Mouse (Mus musculus) limb, embryonic 14.5 days (tissue): ENCODE data around the gene B430306N03Rik. TPM values are rescaled to one million over a fixed set of nuclear protein-coding genes. Genes with fewer than 3 reads are reported as not detected.

Experiments
- ATAC-seq: fragments of 200-750 bp; cut with Nextera tagmentation; 2 replicates; pipeline ENCODE4 v1.8.0; 2017; ENCODE audit warnings: low read depth, moderate number of reproducible peaks, moderate TSS enrichment; ENCODE audit not compliant: low FRiP score
- DNase-seq: peaks from one replicate; pipeline ENCODE4 v3.0.0-alpha.2; 2015; ENCODE audit warnings: low spot score
- H3K27ac ChIP-seq: fragments of 300-500 bp; sonication (generic); replicated peaks from 2 replicates; pipeline ENCODE4 v1.5.1; 2014; ENCODE audit warnings: low read depth, mild to moderate bottlenecking, low read length, moderate library complexity, mixed read lengths
- H3K27me3 ChIP-seq: fragments of 300-500 bp; sonication (generic); 2 replicates; pipeline ENCODE4 v1.6.1; 2014; ENCODE audit warnings: low read length, mixed read lengths; ENCODE audit not compliant: control insufficient read depth, insufficient read depth
- H3K36me3 ChIP-seq: fragments of 300-500 bp; sonication (generic); 2 replicates; pipeline ENCODE4 v1.6.1; 2014; ENCODE audit warnings: mild to moderate bottlenecking, low read length, moderate library complexity, mixed read lengths; ENCODE audit not compliant: control insufficient read depth, insufficient read depth
- H3K4me1 ChIP-seq: fragments of 300-500 bp; sonication (generic); 2 replicates; pipeline ENCODE4 v1.6.1; 2014; ENCODE audit warnings: antibody characterized with exemption, low read length, mixed read lengths; ENCODE audit not compliant: control insufficient read depth, insufficient read depth
- H3K4me2 ChIP-seq: fragments of 300-500 bp; sonication (generic); replicated peaks from 2 replicates; pipeline ENCODE4 v1.6.1; 2014; ENCODE audit warnings: low read depth, mild to moderate bottlenecking, low read length, moderate library complexity; ENCODE audit not compliant: severe bottlenecking
- H3K4me3 ChIP-seq: fragments of 300-500 bp; sonication (generic); replicated peaks from 2 replicates; pipeline ENCODE4 v1.5.1; 2014; ENCODE audit warnings: low read length
- H3K9ac ChIP-seq: fragments of 300-500 bp; sonication (generic); 2 replicates; pipeline ENCODE4 v1.6.1; 2014; ENCODE audit warnings: mild to moderate bottlenecking, low read depth, low read length, moderate library complexity; ENCODE audit not compliant: severe bottlenecking
- H3K9me3 ChIP-seq: fragments of 300-500 bp; sonication (generic); 2 replicates; pipeline ENCODE4 v1.6.1; 2016; ENCODE audit warnings: low read length; ENCODE audit not compliant: control insufficient read depth
- POLR2A ChIP-seq: fragments of 200-500 bp; IDR thresholded peaks from 2 replicates; pipeline ENCODE4 v1.8.0; 2012; ENCODE audit warnings: inconsistent platforms, mild to moderate bottlenecking, moderate library complexity, borderline replicate concordance; ENCODE audit not compliant: insufficient read depth, insufficient read length; ENCODE audit errors: extremely low read depth
- WGBS: fragments of 180-500 bp; shearing (Covaris S2); extraction: QIAGEN DNeasy Blood & Tissue Kit; methylation state at CpG from one replicate; pipeline ENCODE4 v1.1.7; 2014; 5-methylcytosine and 5-hydroxymethylcytosine counted together
- polyA plus RNA-seq, 2 experiments: library from polyadenylated mRNA; depleted of rRNA in 1 of 2; stranded (reverse) in 1 of 2; unstranded in 1 of 2; fragments of >200 nt; fragmentation: Nextera tagmentation in 1 of 2; extraction: Ambion mirVana in 1 of 2; gene quantifications; 2 replicates each; pipeline versions ENCODE4 v1.2.1 to v1.2.3; 2012 to 2014

B430306N03Rik gene
- polyA plus RNA-seq, 2 experiments: 0.18 to 0.28 TPM

GRCm38 (mm10) chr17:48279002-48279401, 36.9 kb upstream of the B430306N03Rik start:
- no peak for TF ChIP-seq POLR2A
- Histone ChIP-seq H3K4me2 (no peak overlapping the region), H3K9me3 (no peaks in the 10 kb centered on the region), H3K4me1 (peaks cover 9% of the 10 kb centered on the region), H3K27ac (no peak overlapping the region), H3K27me3 (no peaks in the 10 kb centered on the region), H3K4me3 (no peak overlapping the region), H3K9ac (no peak overlapping the region), H3K36me3 (no peaks in the 10 kb centered on the region)
- DNase-seq: no peak
- ATAC-seq: no peak
- 75% methylated on average over 4 of the region's 4 CpGs for WGBS

GRCm38 (mm10) chr17:48280943-48281738, 34.8 kb upstream of the B430306N03Rik start:
- peak overlapping the region; percentile 39; the same call in 1 of the 2 replicates for H3K27ac ChIP-seq
- no peaks in the 10 kb centered on the region for H3K9me3 ChIP-seq
- H3K4me3 ChIP-seq: peak overlapping the region; percentile 31
- WGBS: 25% methylated on average over 18 of the region's 18 CpGs
- peaks cover 9% of the 10 kb centered on the region for H3K4me1 ChIP-seq
- H3K27me3 ChIP-seq: no peaks in the 10 kb centered on the region
- H3K4me2 ChIP-seq: peak overlapping the region; percentile 43
- H3K9ac ChIP-seq: peak overlapping the region; percentile 45
- ATAC-seq (peak; percentile 63), DNase-seq (peak; percentile 21)
- no peaks in the 10 kb centered on the region for H3K36me3 ChIP-seq
- TF ChIP-seq POLR2A: no peak

- ATAC-seq (peak; percentile 57; the same call in 1 of the 2 replicates), DNase-seq (peak; percentile 69)
- Histone ChIP-seq H3K27me3 (no peaks in the 10 kb centered on the region), H3K36me3 (no peaks in the 10 kb centered on the region), H3K9me3 (no peaks in the 10 kb centered on the region), H3K4me3 (peak overlapping the region; percentile 31), H3K27ac (peak overlapping the region; percentile 39; the same call in 1 of the 2 replicates), H3K9ac (peak overlapping the region; percentile 45), H3K4me1 (peaks cover 9% of the 10 kb centered on the region), H3K4me2 (peak overlapping the region; percentile 43)
- WGBS: 3% methylated on average over 3 of the region's 3 CpGs
- TF ChIP-seq POLR2A: no peak
Measured at GRCm38 (mm10) chr17:48281739-48282085, 34.2 kb upstream of the B430306N03Rik start.

- H3K36me3 ChIP-seq: no peaks in the 10 kb centered on the region
- no peak overlapping the region for H3K4me2 ChIP-seq
- 67% methylated on average over 1 of the region's 1 CpGs for WGBS
- no peaks in the 10 kb centered on the region; the same call in 1 of the 2 replicates for H3K4me1 ChIP-seq
- H3K9ac ChIP-seq: no peak overlapping the region
- no peak overlapping the region for H3K4me3 ChIP-seq
- DNase-seq (no peak), ATAC-seq (no peak)
- no peak overlapping the region for H3K27ac ChIP-seq
- H3K27me3 ChIP-seq: no peaks in the 10 kb centered on the region
- no peak for TF ChIP-seq POLR2A
- H3K9me3 ChIP-seq: no peaks in the 10 kb centered on the region
Measured at GRCm38 (mm10) chr17:48286765-48287164, 29.2 kb upstream of the B430306N03Rik start.

GRCm38 (mm10) chr17:48287276-48287675, 28.7 kb upstream of the B430306N03Rik start:
- no peak for TF ChIP-seq POLR2A
- Histone ChIP-seq H3K27me3 (no peaks in the 10 kb centered on the region), H3K27ac (no peak overlapping the region), H3K9ac (no peak overlapping the region), H3K36me3 (no peaks in the 10 kb centered on the region), H3K9me3 (no peaks in the 10 kb centered on the region), H3K4me1 (no peaks in the 10 kb centered on the region; the same call in 1 of the 2 replicates), H3K4me2 (no peak overlapping the region), H3K4me3 (no peak overlapping the region)
- DNase-seq (no peak), ATAC-seq (no peak)
- WGBS: 57% methylated on average over 2 of the region's 2 CpGs
